Mouse (Mus musculus) liver, adult 2 months (tissue): ENCODE results near the gene Olfr251. TPM values are rescaled to one million over a fixed set of nuclear protein-coding genes. Genes with fewer than 3 reads are reported as not detected.
"Not testable (repeated sequence)": the region's sequence is repeated elsewhere in the genome, so short reads cannot be mapped to it uniquely, and the experiment has no call there.

Experiments used
- DNase-seq: peaks from one replicate; pipeline ENCODE4 v3.0.0-alpha.2; 2011; ENCODE audit warnings: low read depth, low spot score; ENCODE audit errors: extremely low read depth
- H3K27ac ChIP-seq: fragments of 200-500 bp; replicated peaks from 2 replicates; pipeline ENCODE4 v1.5.1; 2012; ENCODE audit warnings: low read depth, mild to moderate bottlenecking, control low read depth, inconsistent platforms, low read length; ENCODE audit not compliant: insufficient read depth
- H3K27me3 ChIP-seq: fragments of 200-500 bp; 2 replicates; pipeline ENCODE4 v1.6.1; 2012; ENCODE audit warnings: mild to moderate bottlenecking, moderate library complexity, low read length, inconsistent platforms; ENCODE audit not compliant: control insufficient read depth, insufficient read depth
- H3K36me3 ChIP-seq: fragments of 200-500 bp; 2 replicates; pipeline ENCODE4 v1.6.1; 2012; ENCODE audit warnings: low read length, inconsistent platforms; ENCODE audit not compliant: control insufficient read depth, insufficient read depth
- H3K4me1 ChIP-seq: fragments of 200-500 bp; 2 replicates; pipeline ENCODE4 v1.6.1; 2011; ENCODE audit warnings: low read length; ENCODE audit not compliant: control insufficient read depth, insufficient read depth
- H3K4me3 ChIP-seq: fragments of 200-500 bp; 2 replicates; pipeline ENCODE4 v1.5.1; 2011; ENCODE audit warnings: low read depth, mild to moderate bottlenecking, control low read depth, low read length, moderate library complexity; ENCODE audit not compliant: insufficient read depth
- H3K79me2 ChIP-seq: fragments of 200-500 bp; 2 replicates; pipeline ENCODE4 v1.6.1; 2012; ENCODE audit warnings: inconsistent platforms, mild to moderate bottlenecking, low read length, moderate library complexity; ENCODE audit not compliant: control insufficient read depth, insufficient read depth
- H3K9ac ChIP-seq: fragments of 200-500 bp; 2 replicates; pipeline ENCODE4 v1.6.1; 2012; ENCODE audit warnings: low read depth, mild to moderate bottlenecking, control low read depth, inconsistent platforms, low read length
- CTCF ChIP-seq: fragments of 200-500 bp; IDR thresholded peaks from 2 replicates; pipeline ENCODE4 v1.5.1; 2011; ENCODE audit warnings: low read depth, low read length, control low read depth
- POLR2A ChIP-seq: fragments of 200-500 bp; IDR thresholded peaks from 2 replicates; pipeline ENCODE4 v1.6.1; 2011; ENCODE audit warnings: low read length, control low read depth; ENCODE audit not compliant: insufficient read depth; ENCODE audit errors: extremely low read depth
- WGBS: fragments of 180-500 bp; shearing (Covaris S2); methylation state at CpG from one replicate; pipeline ENCODE4 v1.1.7; 2018; 5-methylcytosine and 5-hydroxymethylcytosine counted together
- polyA plus RNA-seq: library from polyadenylated mRNA; depleted of rRNA; stranded (reverse); fragments of >200 nt; gene quantifications from 2 replicates; pipeline ENCODE4 v1.2.3, GENCODE M21; 2012; rRNA removed
- total RNA-seq: library from RNA; depleted of rRNA; stranded (reverse); fragments of >200 nt; gene quantifications from 2 replicates; pipeline ENCODE4 v1.2.3, GENCODE M21; 2014; rRNA removed

The Olfr251 gene
- total RNA-seq (not detected in 2 replicates), polyA plus RNA-seq (not detected in 2 replicates)

GRCm38 (mm10) chr9:38376786-38377185, at the start of gene Olfr251:
Gene Olfr251 (plus strand): TSS chr9:38377086.
- H3K4me1 ChIP-seq: no peaks in the 10 kb centered on the region
- no peak for TF ChIP-seq POLR2A
- TF ChIP-seq CTCF: no peak
- H3K27ac ChIP-seq: no peak within 1 kb of the TSS
- no peaks in the 10 kb centered on the region for H3K79me2 ChIP-seq
- H3K4me3 ChIP-seq: no peak within 1 kb of the TSS
- 44% methylated on average over 2 of the region's 2 CpGs for WGBS
- no peaks in the 10 kb centered on the region for H3K36me3 ChIP-seq
- H3K27me3 ChIP-seq: no peaks in the 10 kb centered on the region
- no peak within 1 kb of the TSS for H3K9ac ChIP-seq
- DNase-seq: no peak

- TF ChIP-seq CTCF (no peak), POLR2A (no peak)
- Histone ChIP-seq H3K27ac (no peak within 1 kb of the TSS), H3K79me2 (no peaks in the 10 kb centered on the region), H3K4me1 (no peaks in the 10 kb centered on the region), H3K9ac (no peak within 1 kb of the TSS), H3K36me3 (no peaks in the 10 kb centered on the region), H3K4me3 (no peak within 1 kb of the TSS), H3K27me3 (no peaks in the 10 kb centered on the region)
- DNase-seq: no peak
- 66% methylated on average over 3 of the region's 3 CpGs for WGBS
Measured at GRCm38 (mm10) chr9:38328760-38329159, 48.1 kb upstream of the Olfr251 start, which contains the start of gene Olfr25. Gene Olfr25 (plus strand): TSS chr9:38329060.

DNA sequence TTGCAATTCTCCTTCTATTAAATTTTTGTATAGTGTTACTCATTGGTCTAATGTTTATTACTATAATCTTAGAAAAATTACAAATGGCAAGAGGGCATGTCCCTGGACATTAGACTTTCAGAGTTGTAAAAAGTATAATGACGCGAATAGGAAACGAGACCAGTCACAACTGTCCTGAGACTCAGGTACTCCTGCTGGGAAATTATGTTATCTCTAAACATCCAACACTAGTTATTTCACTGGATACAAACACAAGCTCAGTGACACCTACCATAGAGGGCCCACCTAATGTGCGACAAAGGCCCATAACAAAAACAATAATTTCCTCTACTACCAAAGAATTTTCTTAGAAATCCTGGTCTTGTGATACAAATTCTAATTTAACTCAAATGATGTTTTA, 28.8 kb upstream of the Olfr251 start, which contains the start of gene Olfr898:
Olfr898 (plus strand) TSS at position 301 of the 400 bp plus-strand sequence.
- Histone ChIP-seq H3K4me1 (no peaks in the 10 kb centered on the region), H3K27me3 (no peaks in the 10 kb centered on the region), H3K9ac (no peak within 1 kb of the TSS), H3K79me2 (no peaks in the 10 kb centered on the region), H3K4me3 (no peak within 1 kb of the TSS), H3K27ac (no peak within 1 kb of the TSS), H3K36me3 (no peaks in the 10 kb centered on the region)
- TF ChIP-seq CTCF: no peak
- TF ChIP-seq POLR2A: no peak
- DNase-seq: no peak
- 93% methylated on average over 4 of the region's 4 CpGs for WGBS

GRCm38 (mm10) chr9:38366596-38366995, 10.3 kb upstream of the Olfr251 start, which contains the start of gene Olfr250:
Gene Olfr250 (plus strand): TSS chr9:38366896.
- Histone ChIP-seq H3K27ac (no peak within 1 kb of the TSS), H3K27me3 (no peaks in the 10 kb centered on the region), H3K9ac (no peak within 1 kb of the TSS), H3K4me1 (no peaks in the 10 kb centered on the region), H3K36me3 (no peaks in the 10 kb centered on the region), H3K4me3 (no peak within 1 kb of the TSS), H3K79me2 (no peaks in the 10 kb centered on the region)
- TF ChIP-seq CTCF: no peak
- TF ChIP-seq POLR2A: no peak
- 80% methylated on average over 2 of the region's 2 CpGs for WGBS
- no peak for DNase-seq

GRCm38 (mm10) chr9:38401398-38401797, 24.5 kb downstream of the Olfr251 start, which contains the start of gene Olfr147:
Gene Olfr147 (plus strand): TSS chr9:38401698.
- Histone ChIP-seq H3K4me1 (no peaks in the 10 kb centered on the region), H3K9ac (no peak within 1 kb of the TSS), H3K27ac (no peak within 1 kb of the TSS), H3K27me3 (no peaks in the 10 kb centered on the region), H3K36me3 (no peaks in the 10 kb centered on the region), H3K4me3 (no peak within 1 kb of the TSS), H3K79me2 (no peaks in the 10 kb centered on the region)
- no peak for TF ChIP-seq POLR2A
- DNase-seq: no peak
- 73% methylated on average over 1 of the region's 1 CpGs for WGBS

DNA sequence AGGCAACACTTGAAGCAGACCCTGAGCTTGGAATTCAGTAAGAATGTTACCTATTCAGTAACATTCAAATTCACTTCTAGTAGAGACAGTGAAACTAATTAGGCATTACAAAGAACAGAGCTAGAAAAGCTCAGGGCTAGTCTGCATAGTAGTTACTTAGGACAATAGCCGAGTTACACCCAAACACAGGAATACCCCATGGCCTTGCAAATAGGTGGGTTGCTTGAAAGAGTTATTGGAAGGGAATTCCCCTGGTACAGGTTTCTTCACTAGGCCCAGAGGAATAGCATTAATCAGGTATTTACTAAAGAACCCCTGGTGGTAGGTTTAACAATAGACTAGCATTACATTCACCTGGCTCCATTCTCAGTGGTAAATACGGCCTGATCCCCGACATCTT, 30.6 kb downstream of the Olfr251 start:
- H3K27me3 ChIP-seq, H3K4me3 ChIP-seq, DNase-seq, H3K79me2 ChIP-seq, H3K4me1 ChIP-seq, H3K9ac ChIP-seq, H3K36me3 ChIP-seq, H3K27ac ChIP-seq: not testable (repeated sequence)
- WGBS: 84% methylated on average over 3 of the region's 3 CpGs

DNA sequence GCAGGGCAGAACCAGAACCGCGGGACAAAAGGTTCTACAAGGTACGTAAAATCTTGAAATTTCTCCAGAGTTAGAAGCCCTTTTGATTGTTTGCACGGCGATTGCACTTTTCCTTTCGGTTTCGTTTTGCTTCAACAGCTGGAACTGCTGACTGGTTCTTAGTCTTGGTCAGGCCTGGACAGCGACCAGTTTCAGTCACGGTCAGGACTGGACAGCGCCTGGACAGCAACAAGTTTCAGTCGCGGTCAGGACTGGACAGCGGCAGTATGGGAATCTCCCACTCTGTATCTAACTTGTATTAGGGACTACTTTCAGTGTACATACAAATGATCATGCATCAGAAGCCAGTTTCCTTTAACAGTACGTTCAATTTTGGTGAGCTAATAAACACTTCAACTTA, 36.6 kb downstream of the Olfr251 start:
- not testable (repeated sequence) for H3K27me3 ChIP-seq, H3K4me1 ChIP-seq, H3K79me2 ChIP-seq, H3K36me3 ChIP-seq, H3K9ac ChIP-seq, DNase-seq, H3K4me3 ChIP-seq, H3K27ac ChIP-seq
- 91% methylated on average over 14 of the region's 14 CpGs for WGBS
